8 mouse cellular contexts compared by ENCODE assay signal in genomic region chr7:12909498-12909962, GRCm38 (mm10). TPM values are rescaled to one million over a fixed set of nuclear protein-coding genes. Genes with fewer than 3 reads are reported as not detected.
DNase-seq lines count a peak whose midpoint lies in the region; ATAC-seq and TF ChIP-seq lines count a peak whose summit lies in the region.

No protein-coding gene starts in this region.

- peak overlapping the region; percentile 89; the same call in 1 of the 2 replicates for H3K9ac ChIP-seq in ES-E14 (ENCODE audit: insufficient read depth, low read depth, low read length, poor library complexity, severe bottlenecking)
- H3K9ac ChIP-seq in lung, embryonic 15.5 days = peak overlapping the region; percentile 61; the same call in 1 of the 2 replicates

- WGBS in lung, embryonic 15.5 days = 49% methylated on average over 7 of the region's 7 CpGs
- 26% methylated on average over 7 of the region's 7 CpGs for WGBS in olfactory bulb, adult 2 months

- no peaks in the 10 kb centered on the region for H3K9me3 ChIP-seq in ES-E14 (ENCODE audit: control insufficient read depth, insufficient read depth, low read depth, low read length)
- H3K9me3 ChIP-seq in lung, embryonic 15.5 days = no peaks in the 10 kb centered on the region

- peak overlapping the region; percentile 59 for H3K4me2 ChIP-seq in lung, embryonic 15.5 days

- H3K4me3 ChIP-seq in ES-E14 (ENCODE audit: insufficient read depth in 1 of 2, low read depth in 1 of 2, low read length in 2 of 2, poor library complexity in 1 of 2, severe bottlenecking in 1 of 2) = peak overlapping the region; percentile 84 to 89; a peak in 2 of 4 replicates
- H3K4me3 ChIP-seq in lung, embryonic 15.5 days = peak overlapping the region; percentile 54
- peak overlapping the region; percentile 82 for H3K4me3 ChIP-seq in olfactory bulb, adult 2 months (ENCODE audit: insufficient read depth, low read depth, low read length)

- peaks cover 19% of the 10 kb centered on the region for H3K36me3 ChIP-seq in ES-E14 (ENCODE audit: control insufficient read depth, insufficient read depth, low read length, poor library complexity, severe bottlenecking)
- peaks cover 42% of the 10 kb centered on the region for H3K36me3 ChIP-seq in lung, embryonic 15.5 days

- 0 out of 2 replicates have a peak, but pooled peaks have one; percentile 4 for TF ChIP-seq POLR2A in olfactory bulb, adult 2 months (IDR thresholded peaks at IDR 0.05; ENCODE audit: insufficient read depth, low read depth, low read length)

- H3K27me3 ChIP-seq in lung, embryonic 15.5 days = no peaks in the 10 kb centered on the region

- in situ Hi-C loops in ES-E14 (cut with MboI; ENCODE audit: low sequenced_read_pairs in 2 of 2, unreplicated experiment in 2 of 2) = no loop called here

- peak; percentile 75 to 78 for ATAC-seq in hematopoietic stem cell, adult 5-6 weeks (replicated peaks in 1 of 2; ENCODE audit: insufficient read depth in 1 of 2, low FRiP score in 2 of 2, low TSS enrichment in 1 of 2, low read depth in 1 of 2, poor library complexity in 2 of 2, severe bottlenecking in 2 of 2)
- ATAC-seq in lung, embryonic 15.5 days (ENCODE audit: borderline replicate concordance, extremely low read depth, low FRiP score, low TSS enrichment) = peak; percentile 65

- H3K4me1 ChIP-seq in ES-E14 (ENCODE audit: control insufficient read depth in 2 of 2, insufficient read depth in 2 of 2, low read length in 2 of 2, poor library complexity in 1 of 2) = peaks cover 0 to 2% of the 10 kb centered on the region in 2 experiments; a peak in 1 of 4 replicates
- peaks cover 10% of the 10 kb centered on the region; the same call in 1 of the 2 replicates for H3K4me1 ChIP-seq in lung, embryonic 15.5 days
- peaks cover 2% of the 10 kb centered on the region; the same call in 1 of the 2 replicates for H3K4me1 ChIP-seq in olfactory bulb, adult 2 months (ENCODE audit: control insufficient read depth, insufficient read depth, low read length)

- no peak overlapping the region for H3K27ac ChIP-seq in ES-E14 (ENCODE audit: insufficient read depth, low read depth, low read length, poor library complexity, severe bottlenecking)
- peak overlapping the region; percentile 89 for H3K27ac ChIP-seq in lung, embryonic 15.5 days
- peak overlapping the region; percentile 98 for H3K27ac ChIP-seq in olfactory bulb, adult 2 months (ENCODE audit: insufficient read depth, low read depth, low read length)

- no peak for DNase-seq in ES-E14 (ENCODE audit: low read depth, low spot score)
- peak; percentile 85 for DNase-seq in cerebellum, adult 18-20 months
- peak; percentile 72 for DNase-seq in forelimb bud, embryonic 11.5 days (ENCODE audit: low read depth, low spot score)
- peak; percentile 75 for DNase-seq in layer of hippocampus, adult 9-10 months (ENCODE audit: low spot score)
- DNase-seq in thymus, adult 18-20 months = peak; percentile 59 to 79

- TF ChIP-seq CTCF in olfactory bulb, adult 2 months (IDR thresholded peaks at IDR 0.05; ENCODE audit: insufficient read depth, low read depth, low read length) = no peak

TF ChIP-seq in ES-E14, 5 proteins besides CTCF, POLR2A, EP300 and RAD21:
- TF ChIP-seq ZNF384 (IDR thresholded peaks at IDR 0.05; ENCODE audit: low read depth, low read length) (no peak), MAFK (IDR thresholded peaks at IDR 0.05; ENCODE audit: insufficient read depth, low read depth, low read length) (no peak), HCFC1 (IDR thresholded peaks at IDR 0.05; ENCODE audit: borderline replicate concordance, insufficient read depth, low read length) (no peak), ZC3H11A (IDR thresholded peaks at IDR 0.05; ENCODE audit: borderline replicate concordance, low read depth, low read length) (no peak), CHD2 (IDR thresholded peaks at IDR 0.05; ENCODE audit: low read depth, low read length) (no peak)

RNA-seq across cellular contexts. Expression of gene Zscan22, which starts 11.9 kb away (rescaled TPM):
- 5.1 and 5.7 TPM in 2 replicates for total RNA-seq in ES-E14 (2012; rRNA removed)
- 4.1 and 5.8 TPM in 2 replicates for total RNA-seq in hematopoietic stem cell, adult 5-6 weeks (2017)
- polyA plus RNA-seq in lung, embryonic 15.5 days (2015; fragmentation: Nextera tagmentation; extraction: Ambion mirVana) = 16.1 and 17.1 TPM in 2 replicates
- not detected in 2 replicates for polyA plus RNA-seq in olfactory bulb, adult 2 months (2012; ENCODE audit: insufficient read depth, insufficient read length, low replicate concordance, missing spikeins)

RNA-seq across cellular contexts. Expression of gene Rps5, which starts 12.6 kb away (rescaled TPM):
- 3,358 and 4,390 TPM in 2 replicates for total RNA-seq in ES-E14 (2012; rRNA removed)
- total RNA-seq in hematopoietic stem cell, adult 5-6 weeks (2017) = 1,183 and 1,501 TPM in 2 replicates
- polyA plus RNA-seq in lung, embryonic 15.5 days (2015; fragmentation: Nextera tagmentation; extraction: Ambion mirVana) = 1,008 and 1,109 TPM in 2 replicates
- 651 TPM in 1 of 2 replicates, not detected in the other for polyA plus RNA-seq in olfactory bulb, adult 2 months (2012; ENCODE audit: insufficient read depth, insufficient read length, low replicate concordance, missing spikeins)

RNA-seq across cellular contexts. Expression of gene Rnf225, which starts 17.7 kb away (rescaled TPM):
- total RNA-seq in ES-E14 (2012; rRNA removed) = 4.4 and 6.9 TPM in 2 replicates
- 0.50 and 1.2 TPM in 2 replicates for total RNA-seq in hematopoietic stem cell, adult 5-6 weeks (2017)
- polyA plus RNA-seq in lung, embryonic 15.5 days (2015; fragmentation: Nextera tagmentation; extraction: Ambion mirVana) = 0.98 and 1.3 TPM in 2 replicates
- not detected in 2 replicates for polyA plus RNA-seq in olfactory bulb, adult 2 months (2012; ENCODE audit: insufficient read depth, insufficient read length, low replicate concordance, missing spikeins)

RNA-seq across cellular contexts. Expression of gene Zfp128, which starts 28.6 kb away (rescaled TPM):
- 1.4 and 1.8 TPM in 2 replicates for total RNA-seq in ES-E14 (2012; rRNA removed)
- 5.3 and 6.4 TPM in 2 replicates for total RNA-seq in hematopoietic stem cell, adult 5-6 weeks (2017)
- polyA plus RNA-seq in lung, embryonic 15.5 days (2015; fragmentation: Nextera tagmentation; extraction: Ambion mirVana) = 4.9 and 5.2 TPM in 2 replicates
- polyA plus RNA-seq in olfactory bulb, adult 2 months (2012; ENCODE audit: insufficient read depth, insufficient read length, low replicate concordance, missing spikeins) = not detected in 2 replicates

RNA-seq across cellular contexts. Expression of gene Zfp324, which starts 56.1 kb away (rescaled TPM):
- total RNA-seq in ES-E14 (2012; rRNA removed) = 4.7 and 5.6 TPM in 2 replicates
- total RNA-seq in hematopoietic stem cell, adult 5-6 weeks (2017) = 6.9 and 10.6 TPM in 2 replicates
- 10.9 and 11.0 TPM in 2 replicates for polyA plus RNA-seq in lung, embryonic 15.5 days (2015; fragmentation: Nextera tagmentation; extraction: Ambion mirVana)
- not detected in 2 replicates for polyA plus RNA-seq in olfactory bulb, adult 2 months (2012; ENCODE audit: insufficient read depth, insufficient read length, low replicate concordance, missing spikeins)
